Mouse (Mus musculus) frontal cortex, postnatal 14 days (tissue): Measurements from ENCODE around the gene Pik3cd.

Source experiments
- DNase-seq, 2 experiments: peaks; one replicate each; pipeline ENCODE4 v3.0.0; 2022; ENCODE audit warnings: low spot score in 2 of 2

The Pik3cd gene

DNA sequence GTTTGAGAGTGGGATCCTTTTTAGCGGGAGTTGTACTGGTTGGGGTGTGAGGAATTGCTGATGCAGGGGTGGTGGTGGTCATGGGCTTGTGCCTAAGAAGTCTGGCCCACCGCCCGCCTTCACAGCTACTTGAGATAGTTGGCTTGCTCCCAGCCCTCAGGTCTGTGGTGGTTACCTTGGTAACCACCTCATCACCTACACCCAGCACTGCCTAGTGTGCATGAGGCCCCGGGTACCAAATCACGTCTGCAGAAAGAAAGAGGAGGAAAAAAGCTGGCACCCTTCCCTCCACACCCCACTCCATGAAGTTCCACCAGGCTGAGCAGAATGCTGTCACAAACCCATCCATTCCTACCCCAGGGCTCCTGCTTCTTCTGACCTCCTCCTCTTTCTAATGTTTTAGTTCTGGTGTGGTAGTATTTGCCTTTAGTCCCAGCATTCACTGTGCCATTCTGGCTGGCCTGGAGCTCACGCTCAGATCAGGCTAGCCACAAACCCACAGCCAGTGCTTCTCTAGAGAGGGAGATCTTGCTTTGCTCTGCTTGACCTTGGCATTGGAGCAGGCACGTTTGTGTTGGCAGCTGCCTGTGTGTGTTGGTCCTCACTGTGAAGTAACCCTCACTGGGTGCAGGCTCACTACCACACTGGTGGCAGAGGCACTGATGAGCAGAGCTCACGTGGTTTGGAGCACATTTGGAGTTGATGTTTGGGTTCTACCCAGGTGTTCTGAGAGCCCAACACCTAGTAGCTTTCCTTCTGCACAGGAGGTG is 92.9 kb downstream of the Pik3cd start:
- no peak for DNase-seq

DNA sequence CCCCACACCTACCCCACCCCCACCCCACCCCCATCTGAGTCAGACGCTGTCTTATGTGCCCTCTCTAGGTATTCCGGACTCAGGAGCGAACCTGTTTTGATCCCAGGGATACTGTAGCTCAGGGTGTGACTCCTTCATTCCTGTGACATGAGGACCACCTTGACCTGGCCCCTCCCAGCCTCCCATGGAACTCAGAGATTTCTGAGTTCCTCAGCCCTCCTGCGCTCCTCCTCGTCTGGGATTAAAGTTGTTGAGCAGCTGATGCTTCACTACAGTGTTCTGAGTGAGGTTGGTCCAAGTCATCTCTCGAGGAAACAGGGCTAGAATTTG is 94.1 kb downstream of the Pik3cd start:
- DNase-seq = no peak

GRCm38 (mm10) chr4:149607591-149608308 is 94.6 kb downstream of the Pik3cd start:
- no peak for DNase-seq

DNA sequence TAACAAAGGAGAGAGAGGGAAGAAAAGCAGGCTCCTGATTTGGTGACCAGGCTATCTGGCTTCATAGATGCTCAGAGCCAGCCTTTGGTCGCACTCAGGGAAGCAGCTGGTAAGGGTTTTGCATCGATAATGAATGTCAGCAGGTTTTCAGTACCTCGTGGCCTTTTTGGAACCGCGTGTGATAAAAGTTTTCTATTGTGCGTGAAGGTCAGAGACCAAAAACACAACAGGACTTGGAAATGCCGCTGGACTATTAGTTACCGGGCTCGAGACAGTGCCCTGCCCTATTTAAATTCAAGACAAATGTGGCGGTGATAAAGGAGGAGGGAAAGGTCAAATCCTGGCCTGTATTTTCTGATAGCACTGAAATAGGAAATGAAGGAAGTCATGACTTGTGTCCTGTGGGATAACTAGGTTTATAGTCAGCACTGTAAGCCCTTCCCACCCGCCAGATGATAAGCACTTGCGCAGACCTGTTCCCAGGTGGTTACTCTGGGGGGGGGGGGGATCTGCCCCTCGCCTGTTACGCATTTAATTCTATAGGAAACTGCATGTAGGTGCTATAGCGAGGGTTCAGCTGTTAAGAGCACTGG is 95.5 kb downstream of the Pik3cd start:
- DNase-seq = no peak

DNA sequence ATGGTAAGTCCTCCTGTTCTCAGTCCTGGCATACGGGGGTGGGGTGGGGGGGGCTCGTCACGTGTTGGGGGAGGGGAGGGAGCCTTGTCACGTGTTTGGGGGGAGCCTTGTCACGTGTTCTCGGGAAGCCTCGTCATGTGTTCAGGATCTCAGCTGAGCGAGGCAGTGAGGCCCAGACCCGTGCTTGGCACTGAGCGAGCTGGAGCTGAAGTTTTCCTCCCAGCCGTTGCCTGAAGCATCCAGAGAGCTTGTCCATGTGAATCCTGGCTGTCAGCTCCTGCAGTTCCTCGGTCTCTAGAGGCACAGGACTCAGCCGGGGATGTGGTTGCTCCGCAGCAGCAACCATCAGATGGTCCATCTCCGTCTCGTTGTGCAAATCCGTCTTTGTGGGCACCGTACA is 96.3 kb downstream of the Pik3cd start:
- DNase-seq = no peak

DNA sequence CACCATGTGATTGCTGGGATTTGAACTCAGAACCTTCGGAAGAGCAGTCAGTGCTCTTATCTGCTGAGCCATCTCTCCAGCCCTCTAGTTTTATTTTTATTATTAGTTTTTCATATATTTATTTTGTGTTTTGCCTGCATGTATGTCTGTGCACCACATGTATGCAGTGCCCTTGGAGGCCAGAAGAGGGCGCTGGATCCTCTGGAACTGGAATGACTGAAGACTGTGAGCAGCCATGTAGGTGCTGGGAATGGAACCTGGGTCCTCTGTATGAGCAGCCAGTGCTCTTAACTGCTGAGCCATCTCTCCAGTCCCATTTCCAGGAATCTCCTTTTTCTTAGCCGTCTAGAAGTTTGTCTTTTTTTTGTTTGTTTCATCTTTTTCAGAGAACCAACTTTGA is 97.9 kb downstream of the Pik3cd start:
- no peak for DNase-seq

- no peak for DNase-seq
These were observed 98.5 kb downstream of the Pik3cd start for GRCm38 (mm10) chr4:149603860-149604259.

DNA sequence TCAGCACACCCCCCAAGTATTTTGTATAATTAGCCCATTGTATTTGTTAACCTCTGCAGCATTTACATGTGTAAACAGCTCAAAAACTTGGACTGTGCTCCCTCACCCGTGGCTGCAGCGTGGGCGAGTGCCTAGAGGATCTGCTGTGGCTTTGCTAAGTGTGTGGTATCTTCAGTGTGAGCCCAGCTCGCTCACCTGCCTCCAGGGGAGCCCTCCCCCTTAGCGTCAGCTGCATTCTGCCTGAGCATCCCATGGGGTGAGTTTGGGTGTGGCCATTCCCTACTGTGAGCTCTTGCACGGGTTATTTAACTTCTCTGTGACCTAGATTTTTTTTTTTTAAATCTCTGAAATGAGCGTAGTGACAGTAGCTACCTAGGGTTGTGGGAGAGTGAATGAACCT is 100.1 kb downstream of the Pik3cd start:
- no peak for DNase-seq

GRCm38 (mm10) chr4:149601484-149601883 is 100.9 kb downstream of the Pik3cd start:
- DNase-seq = no peak

- DNase-seq = no peak
These were observed 102.2 kb downstream of the Pik3cd start for GRCm38 (mm10) chr4:149600130-149600529.

DNA sequence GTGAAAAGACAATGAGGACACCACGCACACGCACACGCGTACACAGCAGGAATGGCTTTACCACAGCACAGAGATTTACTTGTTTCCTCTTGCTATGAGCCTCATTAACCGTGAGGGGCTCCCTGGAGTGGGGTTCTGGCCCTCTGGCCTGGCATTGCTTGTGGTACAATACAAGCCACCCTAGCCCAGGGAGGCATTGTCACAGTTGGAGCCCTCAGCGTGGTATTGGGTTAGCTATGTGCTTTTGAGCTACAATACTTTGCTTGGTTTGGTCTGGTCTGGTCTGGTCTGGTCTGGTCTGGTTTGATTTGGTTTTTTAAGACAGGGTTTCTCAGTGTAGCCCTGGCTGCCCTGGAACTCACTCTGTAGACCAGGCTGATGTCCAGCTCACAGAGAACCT is 102.8 kb downstream of the Pik3cd start:
- DNase-seq = no peak
